Mouse (Mus musculus): ENCODE measurements around the gene Fyttd1. TPM values are rescaled to one million over a fixed set of nuclear protein-coding genes. Genes with fewer than 3 reads are reported as not detected.
A peak's percentile ranks its signal among the peaks of the same experiment; 100 is the strongest.
"Not testable (repeated sequence)": the region's sequence is repeated elsewhere in the genome, so short reads cannot be mapped to it uniquely, and the experiment has no call there.

Gene Fyttd1
- 100 to 1,000 TPM; 109 to 111 TPM for total RNA-seq (2021)
- long read RNA-seq, experiment 1, full-length matches to known transcripts, result 51 of 55 reads
- long read RNA-seq, experiment 1, partial matches to known transcripts, result 0 of 55 reads
- long read RNA-seq, experiment 1, other reads (novel, unspliced or antisense), result 4 of 55 reads
- long read RNA-seq, experiment 2, full-length matches to known transcripts, result 163 of 181 reads
- long read RNA-seq, experiment 2, partial matches to known transcripts, result 1 of 181 reads
- long read RNA-seq, experiment 2, other reads (novel, unspliced or antisense), result 17 of 181 reads

DNA sequence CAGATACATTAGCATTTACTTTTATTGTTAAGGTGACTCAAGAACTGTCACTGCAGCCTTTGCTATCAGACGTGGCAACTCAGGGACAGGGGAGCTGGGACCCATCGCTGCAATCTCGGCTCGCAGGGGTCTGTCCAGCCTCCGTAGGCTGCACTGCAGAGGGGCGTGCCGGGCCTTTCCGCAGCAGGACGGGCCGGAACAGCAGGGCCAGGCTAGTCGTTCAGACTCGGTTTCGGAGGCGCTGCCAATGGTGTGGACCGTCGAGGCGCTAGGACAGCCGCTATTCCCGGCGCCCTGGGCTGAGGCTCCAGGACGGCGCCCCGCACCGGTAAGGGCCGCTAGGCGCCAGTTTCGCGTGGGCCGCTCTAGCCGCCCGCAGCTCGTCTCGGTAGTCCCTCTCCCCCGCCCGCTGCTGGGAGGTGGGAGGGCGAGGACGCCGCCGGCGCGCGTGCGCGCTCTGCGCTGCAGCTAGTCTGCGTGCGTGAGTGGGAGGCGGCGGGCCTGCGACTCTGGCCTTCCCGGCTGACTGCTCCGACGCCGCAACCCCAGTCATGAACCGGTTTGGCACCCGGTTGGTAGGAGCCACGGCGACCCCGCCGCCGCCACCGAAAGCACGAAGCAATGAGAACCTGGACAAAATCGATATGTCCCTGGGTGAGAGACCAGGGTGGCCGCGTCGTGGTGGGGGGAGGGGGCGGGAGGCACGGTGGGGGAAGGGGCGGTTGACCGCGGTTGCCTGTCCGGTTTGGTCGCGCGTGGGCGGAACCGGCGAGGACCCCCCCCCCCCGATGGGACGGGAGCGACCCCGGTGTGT lies at the start of gene Fyttd1, which contains the start of gene Rubcn:
Fyttd1 (plus strand) TSS at position 158 of the 814 bp plus-strand sequence.
Rubcn (minus strand) TSS at position 424 of the 814 bp plus-strand sequence.
- peak; percentile 91 to 94 for DNase-seq (ENCODE audit: low spot score in 2 of 2)

DNA sequence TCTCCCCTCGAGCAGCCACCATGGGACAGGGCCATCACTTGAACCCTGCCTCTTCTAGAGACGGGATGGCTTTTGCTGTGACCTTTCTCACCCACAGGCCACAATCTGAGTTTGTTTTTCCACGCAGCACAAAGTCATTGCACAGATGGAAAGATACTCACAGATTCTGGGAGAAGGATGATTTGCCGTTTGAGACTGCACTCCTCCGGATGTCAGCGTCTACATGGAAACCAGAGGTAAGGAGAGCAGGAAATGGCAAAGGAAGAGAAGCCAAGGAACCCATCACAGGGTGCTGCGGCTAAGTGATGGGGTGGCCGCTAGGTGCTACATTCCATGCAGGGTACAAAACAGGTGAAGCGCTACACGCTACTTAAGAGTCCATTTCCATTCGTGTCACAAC lies 48.2 kb upstream of the Fyttd1 start:
- DNase-seq (ENCODE audit: low spot score in 2 of 2), result no peak

DNA sequence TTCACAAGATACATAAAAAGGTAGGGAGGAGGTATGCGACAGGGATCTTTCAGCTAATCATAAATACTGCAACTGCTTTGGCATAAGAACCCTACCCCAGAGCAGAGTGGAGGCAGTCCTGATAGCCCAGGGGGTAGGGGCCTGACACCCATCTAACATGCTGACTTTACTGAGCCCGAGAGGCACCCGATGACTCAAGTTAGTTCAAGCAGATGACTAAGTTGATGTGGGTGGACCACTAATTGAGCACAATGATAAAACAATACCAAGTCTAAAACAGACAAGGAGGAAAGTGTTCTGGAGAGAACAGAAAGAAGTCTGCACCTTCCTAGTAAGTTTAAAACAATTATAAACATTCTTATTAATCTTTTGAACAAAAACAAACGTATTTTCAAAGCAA lies 45.8 kb upstream of the Fyttd1 start:
- DNase-seq (ENCODE audit: low spot score in 2 of 2), result no peak

DNA sequence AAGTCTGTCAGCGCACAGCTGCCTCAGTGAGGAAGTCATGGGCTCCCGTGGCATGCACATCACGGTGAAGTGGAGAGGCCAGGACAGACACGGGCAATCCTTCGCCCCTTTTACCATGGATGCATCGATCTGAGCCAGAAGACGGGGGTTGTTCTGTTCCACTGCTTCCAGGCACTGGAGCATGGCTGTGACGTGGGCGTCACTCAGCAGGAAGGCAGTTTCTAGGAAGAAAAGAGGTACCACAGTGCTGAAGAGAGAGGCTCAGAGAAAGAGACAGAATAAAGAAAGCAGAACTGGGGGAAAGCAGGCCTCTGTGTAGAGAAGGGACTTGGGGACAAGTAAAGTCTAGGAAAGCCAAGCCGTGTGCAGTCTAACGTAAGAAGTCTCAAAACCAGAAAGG lies 30.2 kb upstream of the Fyttd1 start:
- DNase-seq (ENCODE audit: low spot score in 2 of 2), result no peak

DNA sequence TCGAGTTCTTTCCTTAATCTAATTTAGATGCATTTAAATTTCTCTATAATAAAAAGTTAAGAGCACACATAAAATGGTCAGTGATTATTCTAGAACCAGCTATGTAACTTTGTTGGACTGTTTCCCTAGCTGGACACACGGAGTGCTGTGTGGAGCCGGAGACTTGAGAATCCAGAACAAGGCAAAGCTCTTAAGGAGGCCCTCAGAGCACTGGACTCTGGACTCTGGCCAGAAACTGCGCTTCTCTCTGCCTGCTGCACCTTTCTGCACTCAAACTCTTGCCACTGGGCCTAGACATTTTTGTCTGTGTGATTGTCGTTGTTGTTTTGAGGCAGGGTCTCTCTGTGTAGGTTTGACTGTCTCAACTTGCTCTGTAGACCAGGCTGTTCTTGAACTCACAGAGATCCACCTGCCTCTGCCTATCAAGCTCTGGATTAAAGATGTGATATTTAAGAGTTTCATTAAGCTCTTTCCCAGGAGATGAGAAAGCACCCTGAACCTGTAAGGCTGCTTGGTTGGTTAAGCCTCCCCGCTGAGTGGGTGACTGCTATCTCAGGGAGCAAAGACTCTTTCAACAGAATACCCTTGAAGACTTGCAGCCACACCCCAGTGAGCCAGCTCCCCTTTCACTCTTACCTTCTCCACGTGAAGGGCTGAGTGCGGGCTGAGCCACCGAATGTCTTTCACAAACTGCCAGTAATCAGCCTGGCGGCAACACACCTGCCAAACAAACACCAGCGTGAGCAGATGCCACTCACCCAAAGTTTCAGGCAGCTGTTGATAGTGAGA lies 28.1 kb upstream of the Fyttd1 start:
- DNase-seq (ENCODE audit: low spot score in 2 of 2), result no peak

DNA sequence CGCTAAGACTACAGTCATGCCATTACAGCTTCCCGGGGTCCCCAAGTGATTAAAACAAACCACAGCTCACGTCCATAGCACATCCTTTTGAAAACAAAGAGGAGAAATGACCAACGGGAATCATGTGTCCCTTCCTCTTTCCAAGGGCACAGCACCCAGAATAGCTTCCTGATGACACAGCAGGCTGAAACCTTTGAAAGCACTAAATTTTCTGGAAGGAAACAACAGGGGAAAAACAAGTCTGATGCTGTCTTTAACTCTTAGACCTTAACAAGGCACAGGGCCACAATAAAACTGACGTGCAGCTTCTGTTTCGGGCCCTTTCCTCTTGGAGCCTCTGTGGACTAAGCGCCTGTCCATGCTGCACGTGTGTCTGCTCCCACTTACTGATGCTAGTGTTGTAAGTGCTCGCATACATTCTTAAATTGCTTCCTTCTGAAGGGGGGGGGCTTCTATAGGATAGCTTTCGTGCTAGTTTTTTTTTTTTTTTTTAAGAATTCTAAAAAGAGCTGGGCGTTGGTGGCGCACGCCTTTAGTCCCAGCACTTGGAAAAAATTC lies 23.7 kb upstream of the Fyttd1 start:
- no peak for DNase-seq (ENCODE audit: low spot score in 2 of 2)

DNA sequence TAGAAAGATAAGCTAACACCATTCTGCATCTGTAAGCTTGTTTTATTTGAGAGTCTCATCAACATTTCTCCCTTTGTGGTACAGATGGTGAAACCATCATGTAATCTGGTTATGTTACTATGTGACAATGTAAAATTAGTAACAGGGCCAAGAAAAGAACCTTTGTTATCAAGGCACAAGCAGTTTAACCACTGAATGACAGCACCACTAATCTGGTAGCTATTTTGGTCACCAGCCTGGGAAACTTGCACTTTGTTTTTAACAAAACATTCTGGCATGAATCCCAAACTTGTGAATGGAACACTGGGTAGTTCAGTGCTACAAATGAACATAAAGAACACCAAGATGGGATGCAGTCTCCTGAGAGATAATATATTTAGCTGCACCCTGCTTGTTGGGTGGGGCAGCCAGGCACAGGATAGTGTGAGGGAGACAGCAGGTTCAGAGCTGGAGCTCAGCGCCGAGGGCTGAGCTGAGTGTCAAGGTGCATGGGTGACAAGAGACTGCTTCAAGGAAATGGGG lies 23.2 kb upstream of the Fyttd1 start:
- no peak for DNase-seq (ENCODE audit: low spot score in 2 of 2)

DNA sequence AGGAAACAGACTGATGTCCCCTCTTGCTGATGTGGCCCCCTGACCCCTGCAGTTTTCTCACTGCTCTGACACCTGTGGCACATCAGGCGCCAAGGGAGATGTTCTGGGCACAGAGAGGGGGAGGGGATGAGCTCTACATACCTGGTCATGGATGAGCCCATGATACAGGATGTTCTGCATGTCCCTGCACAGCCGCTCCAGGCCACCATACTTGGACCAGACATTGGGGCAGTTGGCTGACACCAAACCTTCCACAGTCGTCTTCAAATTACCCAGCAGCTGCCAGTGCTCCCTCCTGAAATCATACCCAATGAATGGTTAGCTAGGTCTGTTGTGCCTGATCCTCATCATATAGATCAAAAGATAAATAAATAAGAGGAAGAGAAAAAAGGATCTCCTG lies 20.5 kb upstream of the Fyttd1 start:
- DNase-seq (ENCODE audit: low spot score in 2 of 2), result no peak

DNA sequence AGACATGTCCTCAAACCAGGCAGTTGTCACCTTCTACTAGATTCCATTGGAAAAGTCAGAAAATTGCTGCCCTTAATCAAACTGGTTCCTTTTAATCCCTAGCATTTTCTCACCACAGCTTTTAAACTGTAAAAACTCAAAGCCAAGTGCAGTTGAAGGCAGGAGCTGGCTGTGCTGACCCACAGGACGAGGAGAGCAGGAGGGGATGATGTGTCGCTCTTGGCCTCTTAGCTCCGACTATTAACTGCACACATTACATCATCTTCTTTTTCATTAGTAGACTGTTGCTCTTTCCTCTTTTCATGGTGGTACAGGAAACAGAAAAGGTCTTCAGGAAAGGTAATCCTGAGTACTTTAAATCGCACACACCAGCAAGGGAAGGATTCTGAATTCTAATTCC lies 18.9 kb upstream of the Fyttd1 start:
- no peak for DNase-seq (ENCODE audit: low spot score in 2 of 2)

DNA sequence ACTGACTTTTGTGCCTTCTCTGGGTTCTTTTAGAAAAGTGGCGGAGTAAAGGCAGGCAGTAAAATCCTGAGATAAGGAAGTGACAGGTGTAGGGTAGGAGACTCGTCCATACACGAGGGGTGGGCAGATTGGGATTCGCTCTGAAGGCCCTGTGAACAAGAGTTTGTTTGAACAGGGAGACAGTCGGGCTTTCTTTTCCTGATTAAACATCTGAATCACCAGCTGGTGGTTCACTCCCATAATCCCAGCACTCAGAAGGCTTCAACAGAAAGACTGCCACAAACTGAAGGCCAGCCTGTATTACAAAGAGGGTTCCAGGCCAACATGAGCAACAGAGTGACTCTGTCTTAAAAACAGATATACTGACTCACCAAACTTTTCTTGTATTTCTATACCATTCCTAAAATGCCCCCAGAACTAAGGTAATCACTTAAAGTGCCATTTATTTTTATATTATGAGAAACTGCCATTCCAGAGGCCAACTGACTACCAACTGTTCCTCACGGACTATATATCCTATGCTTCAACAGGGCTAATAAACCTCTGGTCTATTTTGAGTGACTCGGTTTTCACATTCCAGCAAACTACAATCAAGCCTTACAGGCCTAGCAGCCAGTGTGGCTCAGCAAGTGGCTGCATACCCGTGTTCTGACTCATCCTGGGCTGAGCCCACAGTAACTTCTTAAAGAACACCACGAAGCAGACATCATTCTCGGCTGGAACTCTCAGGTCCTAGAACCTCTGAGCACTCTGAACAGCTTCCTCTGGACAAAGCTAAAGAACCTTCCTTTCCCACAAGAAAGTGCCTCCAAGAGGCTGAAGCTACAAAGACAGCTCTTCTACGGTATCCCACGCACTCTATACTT lies 18.3 kb upstream of the Fyttd1 start:
- DNase-seq (ENCODE audit: low spot score in 2 of 2), result peak in 1 of 2 experiments; percentile 24

DNA sequence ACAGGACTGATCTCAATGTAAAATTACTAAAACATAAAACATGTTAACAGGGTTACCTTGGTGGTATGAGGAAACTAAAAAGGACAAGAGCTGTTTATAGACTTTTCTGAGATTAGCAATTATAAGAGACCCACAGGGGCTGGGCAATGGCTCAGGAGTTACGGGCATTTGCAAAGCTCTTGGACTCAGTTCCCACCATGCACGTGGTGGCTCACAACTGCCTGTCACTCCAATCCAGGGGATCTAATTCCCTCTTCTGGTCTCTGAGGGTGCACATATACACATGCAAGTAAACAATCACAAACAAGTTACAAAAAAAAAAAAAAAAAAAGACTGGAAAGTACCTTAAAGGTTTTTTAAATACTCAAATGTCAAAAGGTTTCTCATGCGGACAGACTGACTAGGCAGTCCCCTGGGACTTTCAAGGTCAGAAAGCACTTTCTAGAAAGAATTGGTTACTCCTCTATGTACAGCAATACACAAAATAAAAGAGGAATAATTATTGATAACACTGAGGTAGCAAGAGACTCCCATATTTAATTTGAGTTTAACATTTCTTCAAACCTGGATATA lies 15.4 kb upstream of the Fyttd1 start:
- DNase-seq (ENCODE audit: low spot score in 2 of 2), result no peak

DNA sequence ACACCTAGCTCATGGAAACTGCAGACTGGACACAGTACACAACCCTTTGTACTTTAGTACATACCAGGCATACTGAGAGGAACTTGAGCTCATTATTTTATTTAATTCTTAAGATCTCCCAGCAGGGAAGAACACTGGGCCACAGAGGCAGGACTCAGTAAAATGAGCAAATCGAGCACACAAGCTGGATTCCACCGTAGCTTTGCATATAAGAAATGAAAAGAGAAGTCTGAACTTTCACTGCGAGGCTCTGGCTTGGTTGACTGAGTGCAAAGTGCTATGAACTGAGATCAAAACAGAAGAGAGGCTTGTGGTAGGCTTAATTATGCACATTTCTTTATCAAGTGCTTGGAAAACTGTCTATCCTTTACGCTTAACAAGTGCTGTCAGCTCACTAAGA lies 11.9 kb upstream of the Fyttd1 start:
- DNase-seq (ENCODE audit: low spot score in 2 of 2), result no peak

DNA sequence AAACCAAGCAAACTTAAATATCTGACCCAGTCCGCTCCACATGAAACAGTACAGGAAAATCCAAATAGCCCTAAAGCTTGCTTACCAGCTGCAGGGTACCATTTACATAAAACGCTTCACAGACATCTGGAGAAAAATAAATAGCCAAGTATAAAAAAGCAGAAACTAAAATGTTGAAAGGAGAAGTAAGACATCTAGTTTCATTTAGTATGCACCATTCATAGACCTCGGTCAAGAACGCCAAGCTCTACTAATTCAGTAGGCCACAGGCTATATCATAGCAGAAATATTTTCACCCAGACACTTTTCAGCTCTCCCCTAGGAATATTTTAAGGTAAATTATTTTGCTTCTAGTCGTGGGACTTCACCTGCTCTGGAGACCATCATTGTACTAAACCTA lies 10.6 kb upstream of the Fyttd1 start:
- no peak for DNase-seq (ENCODE audit: low spot score in 2 of 2)

DNA sequence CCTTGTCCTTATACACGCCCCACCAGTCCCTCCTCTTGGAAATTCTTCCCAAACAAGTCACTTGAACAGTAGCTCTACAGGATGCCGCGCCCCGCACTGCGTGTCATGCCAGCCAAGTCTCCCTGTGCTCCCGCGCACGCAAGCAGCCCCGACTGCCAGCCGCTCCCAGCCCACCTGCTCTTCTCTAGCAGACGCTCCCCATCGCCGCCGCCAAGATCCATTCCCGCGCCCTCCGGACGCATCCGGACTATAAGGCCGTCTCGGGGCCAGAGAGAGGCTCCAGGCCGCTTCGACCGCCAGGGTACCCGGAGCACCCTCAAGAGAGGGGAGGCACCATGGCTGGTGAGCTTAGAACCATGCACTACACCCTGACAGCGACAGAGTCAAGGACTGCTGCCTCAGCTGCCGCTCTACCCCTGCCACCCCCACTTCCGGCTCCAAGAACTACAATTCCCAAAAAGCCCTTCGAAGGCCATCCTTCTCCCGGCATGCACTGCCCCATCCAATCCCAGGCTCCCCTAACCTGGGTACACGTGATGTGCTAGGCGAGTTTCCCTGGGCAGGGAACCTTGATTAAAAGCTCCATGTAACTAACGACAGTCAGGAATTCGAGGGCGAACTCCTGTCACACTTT lies 9.3 kb upstream of the Fyttd1 start:
- DNase-seq (ENCODE audit: low spot score in 2 of 2), result peak; percentile 78 to 82

DNA sequence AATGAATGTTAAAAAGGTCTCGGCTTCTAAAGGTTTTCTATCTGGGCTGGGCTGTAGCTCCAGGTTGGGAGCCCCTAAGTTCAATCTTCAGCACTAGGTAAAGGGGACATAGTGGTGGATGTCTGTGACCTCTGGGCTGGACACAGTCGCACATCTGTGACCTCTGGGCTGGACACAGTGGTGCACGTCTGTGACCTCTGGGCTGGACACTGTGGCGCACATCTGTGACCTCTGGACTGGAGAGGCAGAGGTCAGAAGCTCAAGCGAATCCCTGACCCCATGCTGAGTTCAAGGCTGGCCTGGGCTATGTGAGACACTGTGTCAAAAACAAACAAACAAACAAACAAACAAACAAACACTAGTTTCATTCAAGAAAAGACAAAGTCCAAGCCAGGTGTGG lies 7.1 kb upstream of the Fyttd1 start:
- DNase-seq (ENCODE audit: low spot score in 2 of 2), result no peak

DNA sequence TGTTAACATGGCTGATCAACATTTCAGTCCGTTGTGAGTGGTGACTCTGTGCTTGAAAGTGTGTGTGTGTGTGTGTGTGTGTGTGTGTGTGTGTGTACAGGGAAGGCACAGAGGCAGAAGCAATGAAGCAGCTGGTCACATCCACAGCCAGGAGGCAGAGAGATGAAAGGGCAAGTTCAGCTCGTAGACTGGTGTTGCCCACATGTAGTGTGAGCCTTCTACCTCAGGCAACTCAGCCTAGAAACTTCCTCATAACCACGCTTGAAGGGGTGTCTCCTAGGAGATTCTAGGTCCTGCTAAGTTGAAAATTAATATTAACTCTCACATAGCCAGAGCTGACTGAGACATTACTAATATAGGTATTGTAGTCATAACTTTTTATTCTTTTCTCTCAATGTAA lies 3.9 kb upstream of the Fyttd1 start:
- DNase-seq (ENCODE audit: low spot score in 2 of 2), result no peak

DNA sequence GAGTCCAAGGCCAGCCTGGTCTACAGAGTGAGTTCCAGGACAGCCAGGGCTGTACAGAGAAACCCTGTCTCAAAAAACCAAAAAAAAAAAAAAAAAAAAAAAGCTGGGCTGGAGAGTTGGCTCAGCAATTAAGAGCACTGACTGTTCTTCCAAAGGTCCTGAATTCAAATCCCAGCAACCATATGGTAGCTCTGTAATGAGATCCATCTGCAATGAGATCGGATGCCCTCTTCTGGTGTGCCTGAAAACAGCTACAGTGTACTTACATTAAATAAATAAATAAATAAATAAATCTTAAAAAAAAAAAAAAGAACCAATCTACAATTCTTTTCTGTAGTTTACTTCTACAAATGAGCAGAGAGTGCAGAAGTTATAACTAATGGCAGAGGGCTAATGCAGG lies 2.0 kb upstream of the Fyttd1 start:
- not testable (repeated sequence) for DNase-seq (ENCODE audit: low spot score in 2 of 2)

DNA sequence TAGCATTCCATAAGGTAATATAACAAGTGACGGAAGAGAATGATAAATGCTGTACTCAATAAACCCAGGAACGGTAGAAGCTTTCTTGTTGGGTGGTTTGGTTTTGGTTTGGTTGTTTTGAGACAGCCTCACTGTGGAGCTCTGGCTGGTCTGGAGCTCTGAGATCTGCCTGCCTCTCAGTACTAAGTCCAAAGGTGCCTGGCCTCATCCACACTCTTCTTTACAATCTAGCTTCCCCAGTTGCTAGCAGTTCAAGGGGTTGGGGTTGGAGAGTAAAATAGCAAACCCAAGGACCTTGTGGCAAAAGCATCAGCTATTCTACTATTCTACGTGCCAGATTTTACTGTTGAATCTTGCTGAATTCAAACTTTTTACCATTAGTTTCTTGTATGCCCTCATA lies 1.5 kb upstream of the Fyttd1 start:
- DNase-seq (ENCODE audit: low spot score in 2 of 2), result no peak

DNA sequence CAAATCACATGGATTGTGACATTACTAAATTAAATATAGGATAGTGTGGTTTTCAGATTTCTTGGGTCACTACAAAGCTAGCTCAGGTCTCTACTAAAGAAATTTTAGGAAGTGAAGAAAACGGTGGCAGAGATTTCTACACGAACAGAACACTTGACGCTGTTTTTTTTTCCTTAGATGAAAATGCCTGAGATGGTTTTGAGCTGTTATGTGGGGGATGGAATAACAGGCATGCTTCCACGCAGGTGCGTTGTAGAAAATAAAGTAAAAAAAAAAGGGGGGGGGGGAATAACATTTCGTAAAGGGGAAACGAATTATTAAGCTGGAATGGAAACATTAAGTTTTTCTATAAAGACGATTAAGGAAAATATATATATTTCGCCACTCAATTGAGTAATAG lies 469 bp upstream of the Fyttd1 start:
- DNase-seq (ENCODE audit: low spot score in 2 of 2), result no peak
